Mouse (Mus musculus): ENCODE measurements around the gene Tekt4.

DNA sequence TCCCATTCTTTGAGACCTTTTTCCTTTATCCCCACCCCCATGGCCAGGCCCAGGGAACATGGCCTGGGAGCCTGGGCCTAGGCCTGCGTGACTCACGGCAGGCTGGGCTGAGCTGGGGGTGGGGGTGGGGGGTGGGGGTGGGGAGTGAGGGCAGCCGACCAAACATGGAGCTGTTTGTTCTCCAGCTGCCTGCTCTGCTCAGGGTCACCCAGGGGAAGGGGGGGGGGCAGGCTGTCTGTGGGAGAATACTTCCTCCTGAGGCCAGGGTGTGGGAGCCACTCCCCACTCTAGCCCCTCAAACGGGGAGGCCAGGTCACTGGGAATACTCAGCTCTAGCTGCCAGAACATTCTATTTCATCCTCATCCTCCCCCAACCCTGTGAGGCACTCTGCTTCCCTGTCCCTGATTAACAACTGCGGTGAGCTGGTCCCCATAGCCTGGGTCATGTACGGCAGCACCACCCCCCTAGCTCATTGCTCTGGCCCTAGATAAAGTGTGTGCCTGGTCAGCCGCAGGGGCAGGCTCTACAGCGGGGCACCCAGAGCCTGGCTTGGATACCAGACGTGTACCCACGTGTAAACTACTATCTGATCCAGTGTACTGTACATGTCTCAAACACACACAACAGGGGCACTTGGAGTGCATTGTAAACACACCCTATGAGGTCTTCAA lies 49.1 kb upstream of the Tekt4 start:
- TF ChIP-seq CTCF (IDR thresholded peaks at IDR 0.05; ENCODE audit: low read depth) (no peak), EP300 (IDR thresholded peaks at IDR 0.05; ENCODE audit: low read depth) (no peak)

Measured in liver, postnatal 0 days (tissue).